Mouse (Mus musculus) T-cell, adult 2 months (primary cell): Measurements from ENCODE around the gene Itga9.
A peak's percentile ranks its signal among the peaks of the same experiment; 100 is the strongest.

ENCODE experiments used
- DNase-seq: peaks from one replicate; pipeline ENCODE4 v3.0.0; 2022; ENCODE audit warnings: low spot score

Gene Itga9

GRCm38 (mm10) chr9:118770366-118770765, 163.9 kb downstream of the Itga9 start:
- DNase-seq, result no peak

GRCm38 (mm10) chr9:118774676-118775075, 168.2 kb downstream of the Itga9 start:
- DNase-seq, result no peak

- no peak for DNase-seq
These were observed 170.5 kb downstream of the Itga9 start for GRCm38 (mm10) chr9:118776880-118777438.

- no peak for DNase-seq
These were observed 172.1 kb downstream of the Itga9 start for GRCm38 (mm10) chr9:118778596-118778995.

DNA sequence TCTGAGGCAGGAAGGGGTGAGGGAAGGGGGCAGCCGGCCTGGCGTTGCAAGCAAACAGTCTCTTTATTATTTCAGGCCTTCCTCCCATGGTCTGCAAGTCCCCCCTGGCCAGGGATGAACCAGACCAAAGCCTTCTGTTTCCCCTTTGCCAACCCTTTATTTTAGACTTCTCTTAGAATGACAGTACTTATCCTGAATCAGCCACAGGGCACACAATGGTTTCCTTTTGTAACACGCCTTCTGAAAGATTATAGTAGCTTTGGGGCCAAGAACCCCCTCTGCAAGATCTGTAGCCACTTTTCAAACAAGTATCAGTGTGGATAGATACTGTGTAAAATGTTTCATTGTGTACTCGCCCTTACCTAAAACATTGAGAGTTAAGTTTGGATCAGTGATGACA, 178.1 kb downstream of the Itga9 start:
- no peak for DNase-seq

DNA sequence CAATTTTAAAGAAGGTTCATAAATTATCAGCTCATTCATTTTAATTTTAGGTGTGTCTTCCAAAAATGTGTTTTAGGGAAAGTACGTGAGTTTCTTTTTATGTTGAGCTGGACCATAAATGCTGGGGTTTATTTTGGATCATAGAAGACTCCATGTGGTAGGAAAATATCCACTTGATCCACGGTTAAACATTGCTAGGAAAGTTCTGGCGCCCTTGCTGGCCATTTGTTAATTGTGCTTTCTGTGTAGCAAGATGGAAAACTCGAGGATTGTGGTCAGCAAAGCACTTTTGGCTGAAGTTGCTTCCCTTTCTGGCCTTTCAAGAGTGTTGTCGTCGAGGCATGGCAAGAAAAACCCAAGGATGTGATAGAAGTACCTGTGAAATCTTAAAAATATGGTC, 179.3 kb downstream of the Itga9 start:
- no peak for DNase-seq

- DNase-seq, result no peak
These were observed 182.4 kb downstream of the Itga9 start for GRCm38 (mm10) chr9:118788869-118789281.

GRCm38 (mm10) chr9:118791231-118791630, 184.7 kb downstream of the Itga9 start:
- DNase-seq, result no peak

GRCm38 (mm10) chr9:118793151-118793785, 186.8 kb downstream of the Itga9 start:
- no peak for DNase-seq

DNA sequence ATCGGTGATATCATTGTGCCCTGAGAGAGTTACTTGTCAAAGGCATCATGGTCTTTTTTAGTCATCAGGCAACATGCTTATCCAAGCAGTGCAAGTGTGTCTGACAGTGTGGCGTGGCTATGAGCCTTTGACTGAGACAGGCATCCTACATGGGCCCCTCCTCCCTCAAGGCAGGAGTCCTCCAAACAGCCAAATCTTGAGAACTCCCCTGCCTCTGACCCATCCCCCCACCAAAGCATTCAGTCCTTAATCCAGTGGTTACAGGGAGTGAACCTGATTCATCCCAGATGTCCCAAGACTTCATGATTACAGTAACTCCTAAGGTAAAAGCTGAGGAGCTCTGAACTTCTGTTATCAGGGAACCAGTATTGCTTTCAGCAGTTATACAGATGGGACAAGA, 188.2 kb downstream of the Itga9 start:
- DNase-seq, result no peak

- DNase-seq, result no peak
These were observed 188.8 kb downstream of the Itga9 start for GRCm38 (mm10) chr9:118795304-118795703.

GRCm38 (mm10) chr9:118799105-118799504, 192.6 kb downstream of the Itga9 start:
- no peak for DNase-seq

GRCm38 (mm10) chr9:118801176-118801909, 194.9 kb downstream of the Itga9 start:
- no peak for DNase-seq

- no peak for DNase-seq
These were observed 195.4 kb downstream of the Itga9 start for GRCm38 (mm10) chr9:118801910-118802287.

DNA sequence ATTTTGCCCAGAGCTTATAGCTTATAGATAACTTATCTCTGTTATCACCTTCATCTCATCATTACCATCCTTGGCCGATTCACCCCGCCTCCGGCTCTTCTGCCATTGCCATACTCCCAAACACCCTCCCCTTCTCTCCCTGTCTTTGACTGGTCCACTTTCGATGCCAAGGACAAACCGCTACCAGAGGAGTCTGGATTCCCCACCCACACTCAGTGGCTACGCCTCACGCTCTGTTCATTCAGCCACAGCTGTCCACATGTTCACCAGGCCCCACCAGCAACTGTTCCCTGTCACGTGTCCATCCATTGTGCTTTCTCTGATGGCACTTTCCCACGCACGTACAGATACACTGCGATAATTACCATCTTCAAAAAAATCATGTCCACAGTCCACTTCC, 195.9 kb downstream of the Itga9 start:
- no peak for DNase-seq

DNA sequence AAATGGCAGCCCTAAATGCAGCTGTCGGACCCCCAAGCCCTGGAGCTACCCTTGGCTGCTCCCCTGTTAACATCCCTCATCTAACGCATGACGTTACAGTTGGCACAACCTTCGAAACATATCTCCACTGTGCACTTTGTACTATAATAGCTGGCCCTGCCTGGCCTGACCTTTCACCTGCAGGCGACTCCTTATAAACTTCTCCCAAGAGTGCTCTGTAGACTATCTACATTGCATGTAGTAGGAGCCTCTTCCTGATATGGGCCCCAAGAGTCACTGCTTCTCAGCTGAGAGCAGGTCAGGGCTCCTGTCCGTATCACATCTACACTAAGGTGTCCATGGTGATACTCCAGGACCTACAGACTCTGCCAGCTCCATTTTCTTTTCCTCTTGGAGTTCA, 199.2 kb downstream of the Itga9 start:
- DNase-seq, result no peak

- no peak for DNase-seq
These were observed 201.2 kb downstream of the Itga9 start for GRCm38 (mm10) chr9:118807669-118808068.

DNA sequence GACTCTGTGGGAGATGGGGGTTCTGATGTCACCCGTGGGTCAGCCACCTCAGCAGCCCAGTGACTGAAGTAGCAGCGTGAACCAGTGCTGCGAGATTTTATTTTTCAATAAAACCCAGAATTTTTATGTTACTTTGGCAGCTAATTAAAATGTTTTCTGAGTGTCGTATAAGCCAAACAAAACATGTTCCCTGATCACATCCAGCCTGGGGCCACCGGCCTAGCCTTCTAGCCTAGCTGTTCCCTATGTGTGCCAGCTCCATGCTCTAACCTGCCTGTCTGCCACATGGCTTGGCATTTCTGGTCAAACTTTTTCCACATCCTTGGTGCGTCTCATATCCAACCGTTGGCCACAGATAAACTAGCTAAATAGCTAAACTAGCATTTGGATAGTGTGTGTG, 205.7 kb downstream of the Itga9 start:
- no peak for DNase-seq

DNA sequence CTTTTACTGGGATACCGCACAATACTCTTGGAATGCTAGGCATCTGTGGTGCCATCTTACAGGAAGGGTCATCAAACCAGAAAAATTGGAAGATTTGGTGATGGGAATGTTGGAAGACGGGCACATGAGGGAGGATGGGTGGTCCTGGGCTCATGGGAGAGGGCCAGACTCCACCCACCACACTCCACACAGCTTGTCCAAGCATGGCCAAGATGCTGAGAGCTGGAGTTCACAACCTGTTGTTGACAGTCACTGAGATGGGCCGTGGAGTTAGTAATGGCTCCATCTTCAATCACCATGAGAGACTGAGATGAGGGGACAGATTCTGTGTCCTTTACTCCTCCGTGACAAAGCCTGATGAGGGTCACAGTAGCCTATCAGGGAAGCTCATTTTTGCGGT, 207.0 kb downstream of the Itga9 start:
- DNase-seq, result no peak

GRCm38 (mm10) chr9:118814056-118814455, 207.6 kb downstream of the Itga9 start:
- DNase-seq, result no peak

- DNase-seq, result peak; percentile 39
These were observed 208.0 kb downstream of the Itga9 start for GRCm38 (mm10) chr9:118814461-118814860.

DNA sequence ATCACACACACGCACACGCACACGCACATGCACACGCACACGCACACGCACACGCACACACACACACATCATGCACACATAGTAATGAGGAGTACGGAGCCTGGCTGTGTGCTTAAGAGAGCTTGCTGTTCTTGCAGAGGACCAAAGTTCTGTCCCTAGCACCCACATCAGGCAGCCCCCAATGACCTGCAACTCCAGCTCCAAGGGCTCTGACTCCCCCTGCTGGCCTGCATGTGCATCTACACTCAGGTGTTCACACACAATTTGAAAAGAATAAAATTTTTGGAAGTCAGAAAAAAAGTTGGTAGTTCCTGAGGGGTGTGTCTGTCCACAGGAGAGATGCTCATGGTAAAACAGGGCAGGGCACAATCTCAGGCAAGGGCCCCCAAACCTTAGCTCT, 209.1 kb downstream of the Itga9 start:
- DNase-seq, result no peak

DNA sequence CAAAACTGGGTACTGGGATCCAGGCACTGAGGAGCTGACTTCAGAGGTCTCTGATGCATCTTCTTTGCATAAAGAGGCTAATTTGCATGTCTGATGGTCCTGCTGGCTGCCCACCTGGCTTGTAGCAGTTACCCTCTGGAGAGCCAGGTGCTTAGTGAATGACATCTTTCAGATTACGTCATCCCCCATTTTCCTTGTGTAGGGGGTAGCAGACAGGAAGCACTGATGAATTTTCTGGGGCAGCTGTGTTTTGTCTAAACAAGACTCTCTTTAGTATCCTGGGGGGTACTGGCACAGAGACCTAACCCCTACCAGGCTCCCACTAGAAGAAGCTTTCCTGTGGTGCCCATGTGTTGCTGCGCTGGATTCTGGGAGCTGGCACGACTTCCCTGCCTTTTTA, 212.0 kb downstream of the Itga9 start:
- no peak for DNase-seq
